15 mouse cellular contexts compared by ENCODE assay signal in genomic region chr1:151697901-151698641, GRCm38 (mm10).
"Had no signal": no experiment of that assay in that cellular context is flagged by ENCODE, and none has a peak within 500 bp of the region (broad histone marks: within the 10 kb centered on the region; RNA-seq: fewer than 3 reads in every experiment).

No protein-coding gene starts in this region.

- H3K4me1 ChIP-seq: midbrain, embryonic 12.5 days had no signal

- H3K9ac ChIP-seq: liver, postnatal 0 days; lung, embryonic 15.5 days; midbrain, embryonic 12.5 days; midbrain, embryonic 15.5 days; neural tube, embryonic 12.5 days had no signal

- H3K27me3 ChIP-seq: midbrain, embryonic 12.5 days; midbrain, embryonic 15.5 days; neural tube, embryonic 12.5 days had no signal

- H3K4me3 ChIP-seq: lung, embryonic 15.5 days; megakaryocyte, embryonic 14.5 days; midbrain, embryonic 12.5 days; midbrain, embryonic 15.5 days; neural tube, embryonic 12.5 days had no signal

- DNase-seq: liver, postnatal 0 days; lung, adult 2 months; lung, postnatal 14 days; lung, postnatal 36 days; right cerebral cortex, postnatal 14 days; thymus, adult 18-20 months; thymus, postnatal 14 days; thymus, postnatal 36 days had no signal

- H3K9me3 ChIP-seq: lung, embryonic 15.5 days; megakaryocyte, embryonic 14.5 days; midbrain, embryonic 12.5 days; midbrain, embryonic 15.5 days; neural tube, embryonic 12.5 days had no signal

- ATAC-seq: liver, postnatal 0 days; lung, postnatal 0 days; midbrain, embryonic 15.5 days had no signal

- H3K4me2 ChIP-seq: lung, embryonic 15.5 days; midbrain, embryonic 12.5 days; midbrain, embryonic 15.5 days; neural tube, embryonic 12.5 days had no signal

- H3K27ac ChIP-seq: lung, embryonic 15.5 days; macrophage; midbrain, embryonic 12.5 days; midbrain, embryonic 15.5 days; neural tube, embryonic 12.5 days had no signal

- H3K36me3 ChIP-seq: lung, embryonic 15.5 days; midbrain, embryonic 12.5 days; midbrain, embryonic 15.5 days; neural tube, embryonic 12.5 days had no signal
